Mouse (Mus musculus): Measurements from ENCODE around the gene Gm11564. TPM values are rescaled to one million over a fixed set of nuclear protein-coding genes. Genes with fewer than 3 reads are reported as not detected.
"Not testable (repeated sequence)": the region's sequence is repeated elsewhere in the genome, so short reads cannot be mapped to it uniquely, and the experiment has no call there.

The Gm11564 gene
- polyA plus RNA-seq (2015; fragmentation: Nextera tagmentation; extraction: Ambion mirVana) = not detected in 2 replicates

DNA sequence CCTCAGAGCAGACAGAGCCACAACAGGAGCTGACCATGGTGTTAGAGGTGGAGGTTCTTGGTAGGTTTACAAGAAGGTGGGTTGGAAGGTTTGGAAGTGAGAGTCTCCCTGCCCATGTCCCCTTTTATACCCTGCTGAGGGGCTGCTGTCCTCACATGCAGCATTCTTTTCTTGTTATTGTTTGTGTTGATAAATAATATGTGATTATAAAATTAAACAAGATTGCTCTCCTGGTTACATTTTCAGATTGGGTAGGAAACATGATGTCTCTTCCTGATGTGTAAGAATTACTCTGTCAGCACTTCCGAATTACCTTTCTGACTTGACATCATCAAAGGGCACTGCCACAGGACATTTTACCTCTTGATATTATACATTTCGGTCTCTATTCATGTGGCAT, at the start of gene Gm11564:
Gene Gm11564 (minus strand): TSS at position 101 of the 400 bp plus-strand sequence.
- H3K36me3 ChIP-seq (ENCODE audit: poor library complexity, severe bottlenecking); H3K9me3 ChIP-seq (replicated peaks); H3K27ac ChIP-seq; H3K4me3 ChIP-seq; ATAC-seq; H3K4me1 ChIP-seq; H3K27me3 ChIP-seq; H3K4me2 ChIP-seq; H3K9ac ChIP-seq: not testable (repeated sequence)
- WGBS = 88% methylated on average over 2 of the region's 2 CpGs

DNA sequence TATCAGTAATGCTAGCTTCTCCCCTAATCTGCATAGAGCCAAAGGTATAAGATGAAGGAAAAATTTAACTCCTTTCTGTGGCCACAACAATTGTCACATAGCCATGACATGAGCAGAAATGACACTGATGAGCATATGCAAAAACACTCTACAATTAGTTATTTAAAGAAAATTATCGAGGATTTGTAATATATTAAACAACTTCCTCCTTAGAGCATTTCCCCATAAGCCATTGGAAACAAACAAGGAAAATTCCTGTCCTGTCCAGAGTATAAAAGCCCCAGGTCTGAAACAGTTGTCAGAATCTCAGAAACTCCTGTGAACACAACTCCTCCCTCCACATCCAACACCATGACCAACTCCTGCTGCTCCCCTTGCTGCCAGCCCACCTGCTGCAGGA, 48.7 kb upstream of the Gm11564 start, which contains the start of gene Gm11559:
Gene Gm11559 (plus strand): TSS at position 301 of the 400 bp plus-strand sequence.
- H3K9me3 ChIP-seq (replicated peaks); H3K36me3 ChIP-seq (ENCODE audit: poor library complexity, severe bottlenecking); H3K4me3 ChIP-seq; H3K4me2 ChIP-seq; H3K27me3 ChIP-seq; ATAC-seq; H3K27ac ChIP-seq; H3K9ac ChIP-seq; H3K4me1 ChIP-seq: not testable (repeated sequence)
- 79% methylated on average over 1 of the region's 1 CpGs for whole genome bisulfite sequencing

DNA sequence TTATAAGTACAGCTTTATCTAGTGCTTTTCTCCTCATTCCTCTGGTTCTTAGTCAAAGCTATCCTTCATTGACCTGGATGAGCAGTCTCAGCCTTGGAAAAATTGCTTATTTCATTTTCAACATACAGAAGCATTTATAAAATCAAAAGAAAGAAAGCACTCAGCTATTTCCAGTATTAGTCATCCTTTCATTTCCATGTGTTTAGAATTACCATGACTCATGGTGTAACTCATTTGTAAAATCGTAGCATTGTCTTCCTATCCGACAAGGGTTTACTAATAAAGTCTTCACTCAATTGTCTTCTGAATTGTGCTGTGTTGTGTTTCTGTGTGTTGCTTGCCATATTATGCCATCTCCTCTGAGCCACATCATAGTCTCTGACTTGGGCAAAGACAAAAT, 43.3 kb upstream of the Gm11564 start:
- no peak for ATAC-seq
- 0 out of 2 replicates have a peak, but pooled peaks cover 4% of the 10 kb centered on the region for H3K4me1 ChIP-seq
- H3K4me3 ChIP-seq = no peak overlapping the region
- H3K9me3 ChIP-seq (replicated peaks) = no peaks in the 10 kb centered on the region
- 68% methylated on average over 2 of the region's 2 CpGs for WGBS
- H3K36me3 ChIP-seq (ENCODE audit: poor library complexity, severe bottlenecking) = no peaks in the 10 kb centered on the region
- H3K4me2 ChIP-seq = no peak overlapping the region
- no peak overlapping the region for H3K27ac ChIP-seq
- H3K9ac ChIP-seq = no peak overlapping the region
- H3K27me3 ChIP-seq = no peaks in the 10 kb centered on the region

DNA sequence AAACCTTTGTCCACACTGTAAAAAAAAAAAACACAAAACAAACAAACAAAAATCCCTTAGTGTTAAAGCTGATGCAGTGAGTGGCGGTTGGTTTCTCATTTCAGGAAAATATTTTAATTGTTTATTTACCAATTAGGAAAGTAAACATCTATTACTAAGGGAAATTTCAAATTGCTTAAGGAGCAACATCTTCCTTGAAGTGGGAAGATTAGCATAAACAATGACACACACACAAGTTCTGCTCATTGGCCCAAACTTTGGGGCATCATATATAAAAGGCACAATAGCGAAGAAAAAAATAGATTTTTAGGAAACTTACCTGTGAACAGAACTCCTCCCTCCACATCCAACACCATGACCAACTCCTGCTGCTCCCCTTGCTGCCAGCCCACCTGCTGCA, 42.2 kb upstream of the Gm11564 start, which contains the start of gene Gm11568:
Gene Gm11568 (plus strand): TSS at position 301 of the 400 bp plus-strand sequence.
- 76% methylated on average over 2 of the region's 2 CpGs for WGBS
- H3K27ac ChIP-seq = no peak within 1 kb of the TSS
- H3K4me3 ChIP-seq = no peak within 1 kb of the TSS

DNA sequence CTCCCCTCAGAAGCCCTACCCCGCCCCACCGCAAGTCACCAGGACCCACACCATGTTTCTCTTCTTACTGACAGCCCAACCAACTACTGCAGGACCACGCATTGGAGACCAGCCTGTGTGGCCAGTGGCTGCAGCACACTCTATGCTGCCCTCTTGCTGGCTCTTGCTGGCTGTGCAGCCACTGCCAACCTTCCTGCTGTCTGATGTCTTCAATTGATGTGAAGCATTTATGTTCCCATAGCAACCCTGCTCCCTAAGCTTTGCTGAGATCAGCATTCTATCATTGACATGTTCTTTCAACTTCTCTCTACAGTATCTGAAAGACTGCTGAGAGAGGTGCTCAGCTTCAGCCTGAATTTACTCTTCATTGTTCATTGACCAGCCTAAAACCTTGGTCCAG, 38.7 kb upstream of the Gm11564 start:
- WGBS = 69% methylated on average over 3 of the region's 3 CpGs
- Histone ChIP-seq H3K4me2 (no peak overlapping the region), H3K27ac (no peak overlapping the region), H3K27me3 (no peaks in the 10 kb centered on the region), H3K4me1 (0 out of 2 replicates have a peak, but pooled peaks cover 4% of the 10 kb centered on the region), H3K9ac (no peak overlapping the region), H3K9me3 (replicated peaks) (no peaks in the 10 kb centered on the region; the same call in 1 of the 2 replicates), H3K36me3 (ENCODE audit: poor library complexity, severe bottlenecking) (no peaks in the 10 kb centered on the region), H3K4me3 (no peak overlapping the region)
- ATAC-seq = no peak

More for the DNA sequence above, 42.2 kb upstream of the Gm11564 start, which contains the start of gene Gm11568:
- Histone ChIP-seq H3K27me3 (no peaks in the 10 kb centered on the region), H3K4me1 (0 out of 2 replicates have a peak, but pooled peaks cover 4% of the 10 kb centered on the region), H3K4me2 (no peak within 1 kb of the TSS), H3K36me3 (ENCODE audit: poor library complexity, severe bottlenecking) (no peaks in the 10 kb centered on the region), H3K9me3 (replicated peaks) (no peaks in the 10 kb centered on the region), H3K9ac (no peak within 1 kb of the TSS)
- ATAC-seq = no peak

DNA sequence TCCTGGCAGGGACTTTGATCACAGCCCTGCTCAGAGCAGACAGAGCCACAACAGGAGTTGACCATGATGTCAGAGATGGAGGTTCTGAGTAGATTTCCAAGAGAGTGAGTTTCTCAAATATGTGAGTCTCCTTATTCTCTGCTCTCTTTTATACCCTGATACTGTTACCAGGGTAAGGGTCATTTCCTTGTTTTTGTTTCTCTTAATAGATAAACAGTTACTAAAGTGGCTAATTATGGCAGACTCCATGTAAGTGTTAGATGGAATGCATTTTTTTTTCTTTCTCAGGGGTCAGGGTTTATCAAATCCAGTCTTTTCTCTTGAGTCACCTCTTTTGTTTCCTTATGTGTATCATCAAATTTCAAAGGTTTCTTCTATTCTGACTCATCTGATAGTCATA, 36.0 kb upstream of the Gm11564 start, which contains the start of gene Krtap4-16:
Gene Krtap4-16 (minus strand): TSS at position 101 of the 400 bp plus-strand sequence.
- Histone ChIP-seq H3K4me1 (0 out of 2 replicates have a peak, but pooled peaks cover 4% of the 10 kb centered on the region), H3K27ac (no peak within 1 kb of the TSS), H3K36me3 (ENCODE audit: poor library complexity, severe bottlenecking) (no peaks in the 10 kb centered on the region), H3K9ac (no peak within 1 kb of the TSS), H3K4me2 (no peak within 1 kb of the TSS), H3K9me3 (replicated peaks) (no peaks in the 10 kb centered on the region; the same call in 1 of the 2 replicates), H3K4me3 (no peak within 1 kb of the TSS), H3K27me3 (no peaks in the 10 kb centered on the region)
- no peak for ATAC-seq

DNA sequence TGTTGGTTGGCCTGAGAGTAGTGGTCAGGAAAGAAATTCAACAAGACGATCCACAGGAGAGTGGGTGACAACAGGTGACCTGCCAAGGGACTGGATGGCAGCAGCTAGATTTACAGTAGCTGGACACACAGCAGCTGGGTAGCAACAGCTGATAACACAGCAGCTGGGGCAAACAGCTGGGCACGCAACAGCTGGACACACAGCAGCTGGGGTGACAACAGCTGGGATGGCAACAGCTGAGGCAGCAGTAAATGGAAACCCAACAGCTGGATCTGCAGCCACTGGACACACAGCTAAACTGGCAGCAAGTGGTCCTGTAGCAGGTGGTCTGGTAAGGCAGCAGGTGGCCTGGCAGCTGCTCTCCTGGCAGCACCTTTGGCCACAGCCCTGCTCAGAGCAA, 31.3 kb upstream of the Gm11564 start:
- H3K4me3 ChIP-seq = no peak overlapping the region
- H3K4me2 ChIP-seq = no peak overlapping the region
- ATAC-seq = no peak
- H3K9me3 ChIP-seq (replicated peaks) = no peaks in the 10 kb centered on the region; the same call in 1 of the 2 replicates
- H3K9ac ChIP-seq = no peak overlapping the region
- H3K36me3 ChIP-seq (ENCODE audit: poor library complexity, severe bottlenecking) = no peaks in the 10 kb centered on the region
- H3K27ac ChIP-seq = no peak overlapping the region
- 76% methylated on average over 2 of the region's 2 CpGs for WGBS
- H3K4me1 ChIP-seq = peaks cover 9% of the 10 kb centered on the region
- no peaks in the 10 kb centered on the region for H3K27me3 ChIP-seq

DNA sequence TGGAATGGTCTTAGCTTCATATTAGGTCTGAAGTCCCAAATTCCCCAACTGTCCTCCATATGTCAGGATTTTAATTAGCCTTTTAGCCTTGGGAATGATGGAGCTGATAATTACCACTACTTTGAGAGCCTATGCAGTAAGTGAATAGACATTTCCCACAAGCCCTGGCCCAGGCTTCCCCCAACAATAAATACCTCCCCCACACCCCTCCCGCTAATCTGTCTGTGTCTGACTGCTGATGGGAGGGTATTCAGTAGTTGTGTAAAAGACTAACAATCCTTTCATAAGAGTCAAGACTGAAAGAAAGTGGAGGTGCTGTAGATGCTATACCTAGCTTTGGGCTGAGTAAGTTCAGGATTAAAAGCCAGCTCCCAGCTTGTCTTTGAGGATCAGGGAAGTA, 26.7 kb upstream of the Gm11564 start:
- Histone ChIP-seq H3K4me2 (no peak overlapping the region), H3K36me3 (ENCODE audit: poor library complexity, severe bottlenecking) (no peaks in the 10 kb centered on the region), H3K9ac (no peak overlapping the region), H3K9me3 (replicated peaks) (no peaks in the 10 kb centered on the region), H3K27ac (no peak overlapping the region), H3K4me1 (peaks cover 11% of the 10 kb centered on the region), H3K4me3 (no peak overlapping the region), H3K27me3 (no peaks in the 10 kb centered on the region)
- no peak for ATAC-seq
- WGBS = 17% methylated on average over 1 of the region's 1 CpGs

DNA sequence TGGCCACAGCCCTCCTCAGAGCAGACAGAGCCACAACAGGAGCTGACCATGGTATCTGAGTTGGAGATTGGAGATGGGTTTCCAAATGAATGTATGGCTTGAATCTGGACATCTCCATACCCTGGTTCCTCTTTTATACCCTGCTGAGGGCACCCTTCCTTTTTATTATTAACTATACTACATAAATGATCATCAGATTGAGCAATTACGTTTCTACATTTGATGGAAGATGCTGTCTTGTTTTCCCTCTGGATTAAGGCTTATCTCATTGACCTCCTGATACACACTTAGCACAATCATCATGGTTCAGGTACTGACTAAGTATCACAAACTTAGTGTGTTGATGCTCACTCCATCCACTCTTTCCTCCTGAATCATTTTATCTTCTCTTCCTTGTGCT, 22.5 kb upstream of the Gm11564 start, which contains the start of gene 2300003K06Rik:
Gene 2300003K06Rik (minus strand): TSS at position 101 of the 400 bp plus-strand sequence.
- WGBS = 83% methylated on average over 1 of the region's 1 CpGs
- H3K4me2 ChIP-seq = no peak within 1 kb of the TSS

DNA sequence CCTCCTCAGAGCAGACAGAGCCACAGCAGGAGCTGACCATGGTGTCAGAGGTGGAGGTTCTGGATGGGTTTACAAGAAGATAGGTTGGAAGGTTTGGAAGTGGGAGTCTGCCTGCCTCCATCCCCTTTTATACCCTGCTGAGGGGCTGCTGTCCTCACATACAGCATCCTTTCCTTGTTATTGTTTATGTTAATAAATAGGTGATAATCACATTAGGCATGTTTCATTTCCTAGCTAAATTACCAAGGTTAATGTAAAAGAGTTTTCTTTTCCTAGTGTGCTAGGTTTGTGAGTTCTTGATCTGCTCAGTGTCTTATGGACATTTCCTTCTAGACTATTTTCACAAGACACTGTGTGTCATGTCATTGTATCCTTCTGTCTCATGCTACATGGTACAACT, 5.7 kb downstream of the Gm11564 start, which contains the start of gene Krtap4-13:
Gene Krtap4-13 (minus strand): TSS at position 101 of the 400 bp plus-strand sequence.
- not testable (repeated sequence) for H3K36me3 ChIP-seq (ENCODE audit: poor library complexity, severe bottlenecking); H3K4me1 ChIP-seq; H3K27ac ChIP-seq; H3K4me2 ChIP-seq; H3K9ac ChIP-seq; H3K4me3 ChIP-seq; H3K9me3 ChIP-seq (replicated peaks); ATAC-seq; H3K27me3 ChIP-seq

More for the DNA sequence above, 22.5 kb upstream of the Gm11564 start, which contains the start of gene 2300003K06Rik:
- no peak for ATAC-seq
- Histone ChIP-seq H3K9ac (no peak within 1 kb of the TSS), H3K36me3 (ENCODE audit: poor library complexity, severe bottlenecking) (no peaks in the 10 kb centered on the region), H3K9me3 (replicated peaks) (no peaks in the 10 kb centered on the region), H3K4me3 (no peak within 1 kb of the TSS), H3K27ac (no peak within 1 kb of the TSS), H3K27me3 (no peaks in the 10 kb centered on the region), H3K4me1 (peaks cover 11% of the 10 kb centered on the region)

DNA sequence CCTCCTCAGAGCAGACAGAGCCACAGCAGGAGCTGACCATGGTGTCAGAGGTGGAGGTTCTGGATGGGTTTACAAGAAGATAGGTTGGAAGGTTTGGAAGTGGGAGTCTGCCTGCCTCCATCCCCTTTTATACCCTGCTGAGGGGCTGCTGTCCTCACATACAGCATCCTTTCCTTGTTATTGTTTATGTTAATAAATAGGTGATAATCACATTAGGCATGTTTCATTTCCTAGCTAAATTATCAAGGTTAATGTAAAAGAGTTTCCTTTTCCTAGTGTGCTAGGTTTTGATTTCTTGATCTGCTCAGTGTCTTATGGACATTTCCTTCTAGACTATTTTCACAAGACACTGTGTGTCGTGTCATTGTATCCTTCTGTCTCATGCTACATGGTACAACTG, 11.1 kb downstream of the Gm11564 start, which contains the start of gene Gm11554:
Gene Gm11554 (minus strand): TSS at position 101 of the 400 bp plus-strand sequence.
- ATAC-seq; H3K9me3 ChIP-seq (replicated peaks); H3K36me3 ChIP-seq (ENCODE audit: poor library complexity, severe bottlenecking); H3K9ac ChIP-seq; H3K4me1 ChIP-seq; H3K27ac ChIP-seq; H3K27me3 ChIP-seq; H3K4me3 ChIP-seq; H3K4me2 ChIP-seq: not testable (repeated sequence)
- no CpG with 5 or more reads among the region's 1 CpGs for WGBS

DNA sequence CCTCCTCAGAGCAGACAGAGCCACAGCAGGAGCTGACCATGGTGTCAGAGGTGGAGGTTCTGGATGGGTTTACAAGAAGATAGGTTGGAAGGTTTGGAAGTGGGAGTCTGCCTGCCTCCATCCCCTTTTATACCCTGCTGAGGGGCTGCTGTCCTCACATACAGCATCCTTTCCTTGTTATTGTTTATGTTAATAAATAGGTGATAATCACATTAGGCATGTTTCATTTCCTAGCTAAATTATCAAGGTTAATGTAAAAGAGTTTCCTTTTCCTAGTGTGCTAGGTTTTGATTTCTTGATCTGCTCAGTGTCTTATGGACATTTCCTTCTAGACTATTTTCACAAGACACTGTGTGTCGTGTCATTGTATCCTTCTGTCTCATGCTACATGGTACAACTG, 16.6 kb downstream of the Gm11564 start, which contains the start of gene Gm11569:
Gene Gm11569 (minus strand): TSS at position 101 of the 400 bp plus-strand sequence.
- H3K9me3 ChIP-seq (replicated peaks); H3K4me1 ChIP-seq; H3K9ac ChIP-seq; H3K27me3 ChIP-seq; H3K4me3 ChIP-seq; H3K36me3 ChIP-seq (ENCODE audit: poor library complexity, severe bottlenecking); ATAC-seq; H3K27ac ChIP-seq; H3K4me2 ChIP-seq: not testable (repeated sequence)
- no CpG with 5 or more reads among the region's 1 CpGs for WGBS

DNA sequence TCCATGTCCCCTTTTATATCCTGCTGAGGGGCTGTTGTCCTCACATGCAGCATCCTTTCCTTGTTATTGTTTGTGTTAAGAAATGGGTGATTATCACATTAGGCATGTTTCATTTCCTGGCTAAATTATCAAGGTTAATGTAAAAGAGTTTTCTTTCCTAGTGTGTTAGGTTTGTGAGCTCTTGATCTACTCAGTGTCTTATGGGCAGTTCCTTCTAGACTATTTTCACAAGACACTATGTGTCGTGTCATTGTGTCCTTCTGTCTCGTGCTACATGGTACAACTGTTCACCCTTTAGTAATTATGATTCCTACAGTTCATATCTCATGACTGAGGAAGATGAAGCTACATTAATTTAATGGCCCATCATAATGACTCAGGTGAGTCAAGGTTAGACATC, 22.1 kb downstream of the Gm11564 start, which contains the start of gene Gm11596:
Gene Gm11596 (minus strand): TSS at position 101 of the 400 bp plus-strand sequence.
- H3K27me3 ChIP-seq = no peaks in the 10 kb centered on the region

More for the DNA sequence above, 22.1 kb downstream of the Gm11564 start, which contains the start of gene Gm11596:
- Histone ChIP-seq H3K4me2 (no peak within 1 kb of the TSS), H3K4me3 (no peak within 1 kb of the TSS), H3K9ac (no peak within 1 kb of the TSS), H3K4me1 (no peaks in the 10 kb centered on the region), H3K36me3 (ENCODE audit: poor library complexity, severe bottlenecking) (no peaks in the 10 kb centered on the region), H3K9me3 (replicated peaks) (no peaks in the 10 kb centered on the region), H3K27ac (no peak within 1 kb of the TSS)
- WGBS = 85% methylated on average over 2 of the region's 2 CpGs
- ATAC-seq = no peak

Measured in forebrain, embryonic 13.5 days (tissue).